Mouse (Mus musculus) CH12.LX (cell line): ENCODE data around the gene Npr3.

Experiments used
- CTCF ChIP-seq, 2 experiments: IDR thresholded peaks in 1 of 2; conservative IDR thresholded peaks in 1 of 2; 2 replicates each; pipeline ENCODE4 v1.5.1; 2011 to 2012; ENCODE audit warnings: low read depth in 2 of 2, low read length in 2 of 2, improper control_type of control experiment in 1 of 2, inconsistent platforms in 1 of 2, mild to moderate bottlenecking in 1 of 2, moderate library complexity in 1 of 2
- EP300 ChIP-seq: IDR thresholded peaks from 2 replicates; pipeline ENCODE4 v1.6.1; 2011; ENCODE audit warnings: low read length, improper control_type of control experiment
- MAFK ChIP-seq: IDR thresholded peaks from 2 replicates; pipeline ENCODE4 v1.6.1; 2011; ENCODE audit warnings: low read length, improper control_type of control experiment; ENCODE audit not compliant: insufficient replicate concordance
- MAZ ChIP-seq: IDR thresholded peaks from 2 replicates; pipeline ENCODE4 v1.6.1; 2012; ENCODE audit warnings: low read depth, mild to moderate bottlenecking, inconsistent platforms, low read length, improper control_type of control experiment, moderate library complexity
- POLR2A ChIP-seq: IDR thresholded peaks from 2 replicates; pipeline ENCODE4 v1.6.1; 2011; ENCODE audit warnings: low read depth, mild to moderate bottlenecking, improper control_type of control experiment, low read length
- SIN3A ChIP-seq: IDR thresholded peaks from 2 replicates; pipeline ENCODE4 v1.6.1; 2012; ENCODE audit warnings: low read length, improper control_type of control experiment, inconsistent platforms
- SMC3 ChIP-seq: IDR thresholded peaks from 2 replicates; pipeline ENCODE4 v1.6.1; 2011; ENCODE audit warnings: low read depth, low read length, improper control_type of control experiment
- TBP ChIP-seq: conservative IDR thresholded peaks from 2 replicates; pipeline ENCODE4 v1.6.1; 2011; ENCODE audit warnings: low read depth, low read length, improper control_type of control experiment
- USF2 ChIP-seq: conservative IDR thresholded peaks from 2 replicates; pipeline ENCODE4 v1.6.1; 2011; ENCODE audit warnings: low read depth, low read length, improper control_type of control experiment
- ZC3H11A ChIP-seq: IDR thresholded peaks from 2 replicates; pipeline ENCODE4 v1.6.1; 2012; ENCODE audit warnings: low read depth, mild to moderate bottlenecking, inconsistent platforms, low read length, improper control_type of control experiment
- ZNF384 ChIP-seq: IDR thresholded peaks from 2 replicates; pipeline ENCODE4 v1.6.1; 2012; ENCODE audit warnings: low read depth, low read length, improper control_type of control experiment, inconsistent platforms

DNA sequence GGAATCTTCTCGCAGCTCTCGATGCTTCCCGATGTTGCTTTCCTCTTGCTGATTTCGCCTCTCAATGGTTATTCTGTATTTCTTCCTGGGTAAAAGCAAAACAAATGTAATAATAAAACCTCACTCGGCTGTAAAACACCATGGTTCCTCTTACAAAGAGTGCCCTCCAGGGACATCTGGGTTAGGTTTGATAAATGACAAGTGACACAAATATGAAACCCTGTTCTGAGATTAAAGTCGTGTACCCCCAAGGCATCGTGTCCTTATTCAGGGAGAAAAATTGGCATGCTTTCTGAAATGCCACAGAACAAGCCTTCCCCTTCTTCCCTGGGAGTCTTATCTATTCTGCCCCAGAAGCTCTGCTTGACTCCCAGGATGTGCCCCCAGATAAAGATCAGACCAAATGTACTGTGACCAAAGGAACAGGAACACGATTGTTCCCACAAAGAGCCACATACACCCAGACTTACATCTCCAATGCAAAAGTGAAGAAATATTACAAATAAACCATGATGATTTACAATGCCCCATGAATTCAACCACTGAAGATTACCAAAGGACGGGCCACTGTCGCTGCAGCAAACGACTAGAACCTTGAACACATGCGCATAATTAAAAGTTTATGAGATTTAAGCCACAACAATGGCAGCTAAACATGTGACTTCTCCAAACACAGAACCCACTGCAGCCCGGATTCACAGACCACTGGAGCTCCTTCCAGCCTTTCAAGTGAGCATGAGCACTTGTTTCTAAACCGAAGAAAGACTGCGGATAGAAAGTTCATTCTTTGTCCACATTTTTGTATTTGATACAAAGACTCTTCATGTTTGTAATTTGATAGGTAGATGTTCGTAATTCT is 61.7 kb downstream of the Npr3 start:
- TF ChIP-seq CTCF (conservative IDR thresholded peaks at IDR 0.05 in 1 of 2, IDR thresholded peaks at IDR 0.05 in 1 of 2; ENCODE audit: low read depth in 2 of 2, low read length in 2 of 2) (no peak), EP300 (no peak), POLR2A (no peak), ZC3H11A (no peak), ZNF384 (no peak), SIN3A (no peak), TBP (no peak), MAFK (no peak), MAZ (no peak), USF2 (no peak), SMC3 (no peak)
